Mouse (Mus musculus) forebrain, postnatal 0 days (tissue): ENCODE results near the gene Dhx29. TPM values are rescaled to one million over a fixed set of nuclear protein-coding genes. Genes with fewer than 3 reads are reported as not detected.

Source experiments
- polyA plus RNA-seq: library from polyadenylated mRNA; unstranded; fragments of >200 nt; fragmentation: Nextera tagmentation; extraction: Ambion mirVana; gene quantifications from 2 replicates; pipeline ENCODE4 v1.2.1, GENCODE M21; 2015
- total RNA-seq: library from RNA; depleted of rRNA; stranded (reverse); fragments of >200 nt; gene quantifications from 2 replicates; pipeline ENCODE4 v1.2.3, GENCODE M21; 2014; rRNA removed

The Dhx29 gene
- total and polyA plus RNA-seq, 2 experiments from 2014 or later = 25.5 to 33.6 TPM

Other genes starting within 250 kb of the Dhx29 start
- 44.4 and 48.0 TPM in 2 replicates for gene Plpp1, start 126.7 kb upstream of the Dhx29 start, total RNA-seq
- gene Plpp1, start 126.7 kb upstream of the Dhx29 start, polyA plus RNA-seq = 60.8 and 68.0 TPM in 2 replicates
- 40.4 and 41.8 TPM in 2 replicates for gene Mtrex, start 56 bp upstream of the Dhx29 start, total RNA-seq
- gene Mtrex, start 56 bp upstream of the Dhx29 start, polyA plus RNA-seq = 36.5 and 39.9 TPM in 2 replicates
- gene Ccno, start 60.3 kb downstream of the Dhx29 start, total RNA-seq = 3.0 and 6.8 TPM in 2 replicates
- 2.6 and 3.3 TPM in 2 replicates for gene Ccno, start 60.3 kb downstream of the Dhx29 start, polyA plus RNA-seq
- 0.85 and 1.8 TPM in 2 replicates for gene Mcidas, start 66.4 kb downstream of the Dhx29 start, total RNA-seq
- 0.75 and 1.9 TPM in 2 replicates for gene Mcidas, start 66.4 kb downstream of the Dhx29 start, polyA plus RNA-seq
- 1.0 and 1.8 TPM in 2 replicates for gene Cdc20b, start 107.7 kb downstream of the Dhx29 start, total RNA-seq
- 0.31 and 0.97 TPM in 2 replicates for gene Cdc20b, start 107.7 kb downstream of the Dhx29 start, polyA plus RNA-seq
- 27.3 and 28.3 TPM in 2 replicates for gene Gpx8, start 119.0 kb downstream of the Dhx29 start, total RNA-seq
- 41.7 and 47.6 TPM in 2 replicates for gene Gpx8, start 119.0 kb downstream of the Dhx29 start, polyA plus RNA-seq
- gene Gzma, start 173.5 kb downstream of the Dhx29 start, total RNA-seq = 0.62 TPM in 1 of 2 replicates, not detected in the other
- 0.18 TPM in 1 of 2 replicates, not detected in the other for gene Gzma, start 173.5 kb downstream of the Dhx29 start, polyA plus RNA-seq